Mouse (Mus musculus) midbrain, embryonic 11.5 days (tissue): Measurements from ENCODE around the gene Olfr1183. TPM values are rescaled to one million over a fixed set of nuclear protein-coding genes. Genes with fewer than 3 reads are reported as not detected.
"Not testable (repeated sequence)": the region's sequence is repeated elsewhere in the genome, so short reads cannot be mapped to it uniquely, and the experiment has no call there.

Source experiments
- ATAC-seq: fragments of 200-750 bp; cut with Nextera tagmentation; 2 replicates; pipeline ENCODE4 v1.8.0; 2017; ENCODE audit warnings: moderate TSS enrichment, moderate library complexity; ENCODE audit not compliant: low FRiP score
- DNase-seq: peaks from one replicate; pipeline ENCODE4 v3.0.0; 2015; ENCODE audit warnings: low spot score; ENCODE audit errors: missing footprints
- H3K27ac ChIP-seq: fragments of 300-500 bp; sonication (generic); 2 replicates; pipeline ENCODE4 v1.5.1; 2014; ENCODE audit warnings: low read depth, low read length
- H3K27me3 ChIP-seq: fragments of 300-500 bp; sonication (generic); 2 replicates; pipeline ENCODE4 v1.6.1; 2014; ENCODE audit warnings: mild to moderate bottlenecking, low read length, moderate library complexity, mixed read lengths; ENCODE audit not compliant: control insufficient read depth, insufficient read depth
- H3K36me3 ChIP-seq: fragments of 300-500 bp; sonication (generic); 2 replicates; pipeline ENCODE4 v1.6.1; 2014; ENCODE audit warnings: mild to moderate bottlenecking, low read length, moderate library complexity, mixed read lengths; ENCODE audit not compliant: control insufficient read depth, insufficient read depth
- H3K4me1 ChIP-seq: fragments of 300-500 bp; sonication (generic); 2 replicates; pipeline ENCODE4 v1.6.1; 2014; ENCODE audit warnings: low read length; ENCODE audit not compliant: control insufficient read depth, insufficient read depth
- H3K4me2 ChIP-seq: fragments of 300-500 bp; sonication (generic); 2 replicates; pipeline ENCODE4 v1.6.1; 2014; ENCODE audit warnings: mild to moderate bottlenecking, moderate library complexity
- H3K4me3 ChIP-seq: fragments of 300-500 bp; sonication (generic); 2 replicates; pipeline ENCODE4 v1.5.1; 2014; ENCODE audit warnings: low read depth, low read length
- H3K9ac ChIP-seq: fragments of 300-500 bp; sonication (generic); 2 replicates; pipeline ENCODE4 v1.6.1; 2014; ENCODE audit warnings: low read length
- H3K9me3 ChIP-seq: fragments of 300-500 bp; sonication (generic); 2 replicates; pipeline ENCODE4 v1.6.1; 2016; ENCODE audit warnings: low read length; ENCODE audit not compliant: control insufficient read depth
- WGBS: fragments of 180-500 bp; shearing (Covaris S2); extraction: QIAGEN DNeasy Blood & Tissue Kit; methylation state at CpG from one replicate; pipeline ENCODE4 v1.1.7; 2014; 5-methylcytosine and 5-hydroxymethylcytosine counted together
- polyA plus RNA-seq: library from polyadenylated mRNA; unstranded; fragments of >200 nt; fragmentation: Nextera tagmentation; extraction: Ambion mirVana; gene quantifications from 2 replicates; pipeline ENCODE4 v1.2.1, GENCODE M21; 2014

Olfr1183 gene
- polyA plus RNA-seq: not detected in 2 replicates

- not testable (repeated sequence) for H3K36me3 ChIP-seq, H3K9me3 ChIP-seq, DNase-seq, H3K27ac ChIP-seq, H3K4me2 ChIP-seq, H3K4me1 ChIP-seq, H3K4me3 ChIP-seq, H3K9ac ChIP-seq, ATAC-seq, H3K27me3 ChIP-seq
- 80% methylated on average over 1 of the region's 1 CpGs for WGBS
Observed at GRCm38 (mm10) chr2:88454567-88454966, at the start of gene Olfr1183. Gene Olfr1183 (plus strand): TSS chr2:88454867.

GRCm38 (mm10) chr2:88406353-88406752 lies 48.3 kb upstream of the Olfr1183 start, which contains the start of gene Olfr1179:
Gene Olfr1179 (minus strand): TSS chr2:88406453.
- ATAC-seq (no peak), DNase-seq (no peak)
- no peak within 1 kb of the TSS for H3K4me3 ChIP-seq
- no peaks in the 10 kb centered on the region for H3K36me3 ChIP-seq
- 85% methylated on average over 3 of the region's 3 CpGs for WGBS
- H3K27ac ChIP-seq: no peak within 1 kb of the TSS
- no peak within 1 kb of the TSS for H3K4me2 ChIP-seq
- no peaks in the 10 kb centered on the region for H3K4me1 ChIP-seq
- no peaks in the 10 kb centered on the region for H3K27me3 ChIP-seq
- H3K9ac ChIP-seq: no peak within 1 kb of the TSS
- H3K9me3 ChIP-seq: no peaks in the 10 kb centered on the region

- ATAC-seq: no peak
- Histone ChIP-seq H3K4me2 (no peak within 1 kb of the TSS), H3K27ac (no peak within 1 kb of the TSS), H3K4me3 (no peak within 1 kb of the TSS), H3K9me3 (no peaks in the 10 kb centered on the region), H3K4me1 (no peaks in the 10 kb centered on the region), H3K9ac (no peak within 1 kb of the TSS), H3K27me3 (no peaks in the 10 kb centered on the region), H3K36me3 (no peaks in the 10 kb centered on the region)
- WGBS: 80% methylated on average over 2 of the region's 2 CpGs
- no peak for DNase-seq
Observed at GRCm38 (mm10) chr2:88419051-88419450, 35.6 kb upstream of the Olfr1183 start, which contains the start of gene Olfr1180. Gene Olfr1180 (minus strand): TSS chr2:88419151.

GRCm38 (mm10) chr2:88426071-88426470 lies 28.6 kb upstream of the Olfr1183 start, which contains the start of gene Olfr1181:
Gene Olfr1181 (minus strand): TSS chr2:88426171.
- H3K9me3 ChIP-seq: no peaks in the 10 kb centered on the region
- 83% methylated on average over 1 of the region's 1 CpGs for WGBS
- no peak within 1 kb of the TSS for H3K27ac ChIP-seq
- no peaks in the 10 kb centered on the region for H3K36me3 ChIP-seq
- no peak within 1 kb of the TSS for H3K9ac ChIP-seq
- no peak within 1 kb of the TSS for H3K4me3 ChIP-seq
- H3K4me1 ChIP-seq: no peaks in the 10 kb centered on the region
- H3K4me2 ChIP-seq: no peak within 1 kb of the TSS
- DNase-seq (no peak), ATAC-seq (no peak)
- no peaks in the 10 kb centered on the region for H3K27me3 ChIP-seq

- Histone ChIP-seq H3K9ac (no peak within 1 kb of the TSS), H3K27me3 (no peaks in the 10 kb centered on the region), H3K27ac (no peak within 1 kb of the TSS), H3K36me3 (no peaks in the 10 kb centered on the region), H3K4me2 (no peak within 1 kb of the TSS), H3K4me1 (no peaks in the 10 kb centered on the region), H3K9me3 (no peaks in the 10 kb centered on the region), H3K4me3 (no peak within 1 kb of the TSS)
- ATAC-seq (no peak), DNase-seq (no peak)
- 91% methylated on average over 1 of the region's 1 CpGs for WGBS
Observed at GRCm38 (mm10) chr2:88449031-88449430, 5.6 kb upstream of the Olfr1183 start, which contains the start of gene Gm13757. Gene Gm13757 (minus strand): TSS chr2:88449131.

- Histone ChIP-seq H3K9ac (no peak within 1 kb of the TSS), H3K27ac (no peak within 1 kb of the TSS), H3K4me3 (no peak within 1 kb of the TSS), H3K27me3 (no peaks in the 10 kb centered on the region), H3K36me3 (no peaks in the 10 kb centered on the region), H3K4me1 (no peaks in the 10 kb centered on the region), H3K9me3 (no peaks in the 10 kb centered on the region), H3K4me2 (no peak within 1 kb of the TSS)
- whole genome bisulfite sequencing: 90% methylated on average over 2 of the region's 2 CpGs
- DNase-seq: no peak
- ATAC-seq: no peak
Observed at GRCm38 (mm10) chr2:88483298-88483697, 28.6 kb downstream of the Olfr1183 start, which contains the start of gene Olfr1184. Gene Olfr1184 (plus strand): TSS chr2:88483598.

- ATAC-seq: no peak
- Histone ChIP-seq H3K4me1 (no peaks in the 10 kb centered on the region), H3K9ac (no peak within 1 kb of the TSS), H3K27ac (no peak within 1 kb of the TSS), H3K9me3 (no peaks in the 10 kb centered on the region), H3K27me3 (no peaks in the 10 kb centered on the region), H3K36me3 (no peaks in the 10 kb centered on the region), H3K4me3 (no peak within 1 kb of the TSS), H3K4me2 (no peak within 1 kb of the TSS)
- WGBS: 80% methylated on average over 2 of the region's 2 CpGs
- DNase-seq: no peak
Observed at GRCm38 (mm10) chr2:88493020-88493419, 38.4 kb downstream of the Olfr1183 start, which contains the start of gene Olfr1185-ps1. Gene Olfr1185-ps1 (plus strand): TSS chr2:88493320.

- ATAC-seq (no peak), DNase-seq (no peak)
- no peak within 1 kb of the TSS for H3K9ac ChIP-seq
- H3K27me3 ChIP-seq: no peaks in the 10 kb centered on the region
- H3K27ac ChIP-seq: no peak within 1 kb of the TSS
- no peak within 1 kb of the TSS for H3K4me2 ChIP-seq
- H3K4me3 ChIP-seq: no peak within 1 kb of the TSS
- H3K36me3 ChIP-seq: no peaks in the 10 kb centered on the region
- H3K4me1 ChIP-seq: no peaks in the 10 kb centered on the region
- 86% methylated on average over 2 of the region's 2 CpGs for WGBS
- H3K9me3 ChIP-seq: no peaks in the 10 kb centered on the region
Observed at GRCm38 (mm10) chr2:88518251-88518650, 63.6 kb downstream of the Olfr1183 start, which contains the start of gene Olfr1186. Gene Olfr1186 (plus strand): TSS chr2:88518551.
